Mouse (Mus musculus) layer of hippocampus, adult 2 months (tissue): ENCODE measurements around the gene Slc51a. TPM values are rescaled to one million over a fixed set of nuclear protein-coding genes. Genes with fewer than 3 reads are reported as not detected.
A peak's percentile ranks its signal among the peaks of the same experiment; 100 is the strongest.

Source experiments
- DNase-seq, 2 experiments: peaks; one replicate each; pipeline ENCODE4 v3.0.0; 2022; ENCODE audit warnings: low spot score in 2 of 2
- H3K27ac ChIP-seq: fragments of 200-600 bp; 2 replicates; pipeline ENCODE4 v1.8.1; 2022
- H3K4me3 ChIP-seq: fragments of 200-600 bp; 2 replicates; pipeline ENCODE4 v1.8.1; 2022; ENCODE audit warnings: mild to moderate bottlenecking
- CTCF ChIP-seq: fragments of 200-600 bp; conservative IDR thresholded peaks from 2 replicates; pipeline ENCODE4 v1.8.1; 2022; ENCODE audit warnings: antibody characterized with exemption, mild to moderate bottlenecking, moderate library complexity
- total RNA-seq, 2 experiments: library from RNA; stranded (reverse); gene quantifications; 2 replicates each; pipeline ENCODE4 v1.2.3; 2021

Slc51a gene
- total RNA-seq, 2 experiments from 2014 or later: not detected

- DNase-seq: peak; percentile 87 to 89
- TF ChIP-seq CTCF: peak; percentile 62
Observed at GRCm38 (mm10) chr16:32430474-32431046, 57.1 kb downstream of the Slc51a start, which contains the start of gene Pcyt1a. Gene Pcyt1a, plus strand, starts transcription at chr16:32430921.

GRCm38 (mm10) chr16:32427506-32427905 is 60.2 kb downstream of the Slc51a start:
- DNase-seq: no peak
- H3K27ac ChIP-seq: no peak overlapping the region

More at GRCm38 (mm10) chr16:32430474-32431046, 57.1 kb downstream of the Slc51a start, which contains the start of gene Pcyt1a:
- Histone ChIP-seq H3K27ac (peak within 1 kb of the TSS; percentile 93), H3K4me3 (peak within 1 kb of the TSS; percentile 87)

More at GRCm38 (mm10) chr16:32427506-32427905, 60.2 kb downstream of the Slc51a start:
- TF ChIP-seq CTCF: no peak
- H3K4me3 ChIP-seq: no peak overlapping the region

Other genes with a start within 250 kb of the Slc51a start
- gene Fbxo45, start 240.7 kb downstream of the Slc51a start, total RNA-seq: 10 to 100 TPM; 46.4 to 47.8 TPM
- 10 to 100 TPM; 11.8 to 13.0 TPM for gene Wdr53, start 240.7 kb downstream of the Slc51a start, total RNA-seq
- not detected for gene Smco1, start 216.4 kb downstream of the Slc51a start, total RNA-seq
- 10 to 100 TPM; 26.5 to 27.1 TPM for gene Rnf168, start 210.4 kb downstream of the Slc51a start, total RNA-seq
- gene Ubxn7, start 155.6 kb downstream of the Slc51a start, total RNA-seq: 10 to 100 TPM; 47.7 to 50.4 TPM
- not detected for gene Tm4sf19, start 87.4 kb downstream of the Slc51a start, total RNA-seq
- gene Tctex1d2, start 68.2 kb downstream of the Slc51a start, total RNA-seq: 10 to 100 TPM; 11.8 to 14.3 TPM
- 10 to 100 TPM; 32.6 to 33.7 TPM for gene Pcyt1a, start 57.0 kb downstream of the Slc51a start, total RNA-seq
- not detected for gene Zdhhc19, start 8.4 kb upstream of the Slc51a start, total RNA-seq
- 10 to 100 TPM; 70.3 to 72.3 TPM for gene Tfrc, start 121.0 kb upstream of the Slc51a start, total RNA-seq
- gene Tnk2, start 156.0 kb upstream of the Slc51a start, total RNA-seq: 100 to 1,000 TPM; 210 to 212 TPM
- not detected for gene Muc4, start 248.0 kb upstream of the Slc51a start, total RNA-seq